Mouse (Mus musculus) E14TG2a.4 (cell line): ENCODE data around the gene Nkd1.

ENCODE experiments used
- CTCF ChIP-seq: conservative IDR thresholded peaks from 2 replicates; pipeline ENCODE4 v1.5.1; 2014; ENCODE audit warnings: low read length
- NANOG ChIP-seq: IDR thresholded peaks from 2 replicates; pipeline ENCODE4 v1.6.1; 2014; ENCODE audit warnings: borderline replicate concordance, low read length, mixed read lengths
- POU5F1 ChIP-seq: IDR thresholded peaks from 2 replicates; pipeline ENCODE4 v1.6.1; 2014; ENCODE audit warnings: low read length, borderline replicate concordance

DNA sequence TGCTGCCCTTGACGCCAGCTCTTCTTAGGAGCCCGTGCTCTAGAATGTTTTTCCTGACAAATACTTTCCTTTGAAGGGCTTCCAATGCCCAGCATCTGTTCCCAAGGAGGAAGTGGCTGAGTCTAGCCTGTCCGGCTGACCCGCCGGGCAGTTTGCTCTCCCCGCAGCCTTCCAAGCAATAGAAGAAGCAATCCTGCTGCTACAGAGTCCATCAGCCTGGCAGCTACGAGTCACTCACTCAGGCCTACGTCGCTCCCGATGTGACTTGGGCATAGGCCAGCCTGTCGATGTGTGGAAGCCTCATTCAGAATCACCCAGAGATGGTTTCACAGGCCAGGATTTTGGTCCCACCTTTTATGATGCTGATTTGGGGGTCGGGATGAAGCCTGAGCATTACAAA, 74.9 kb downstream of the Nkd1 start:
- TF ChIP-seq CTCF (no peak), POU5F1 (no peak), NANOG (no peak)
